ENCODE assay signal across 8 mouse cellular contexts in the genomic region with DNA sequence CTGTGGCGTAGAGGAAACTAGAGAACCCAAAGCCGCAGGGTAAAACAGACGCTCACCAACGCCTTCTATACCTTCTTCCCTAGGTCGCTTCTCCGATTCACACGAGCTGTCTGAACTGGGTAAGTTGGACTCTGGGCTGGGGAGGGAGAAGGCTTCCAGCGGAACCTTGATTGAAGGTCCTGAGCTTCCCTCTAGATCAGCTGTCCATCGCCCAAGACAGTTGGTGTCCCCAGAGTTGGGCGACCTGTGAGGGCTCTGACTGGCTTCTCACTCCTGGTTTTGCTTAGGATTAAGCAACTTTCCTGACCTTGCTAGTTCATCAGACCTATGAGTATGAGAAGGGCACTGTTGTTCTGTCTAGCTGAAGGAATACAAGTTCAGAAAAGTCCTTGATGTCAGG. TPM values are rescaled to one million over a fixed set of nuclear protein-coding genes. Genes with fewer than 3 reads are reported as not detected.
DNase-seq lines count a peak whose midpoint lies in the region; ATAC-seq and TF ChIP-seq lines count a peak whose summit lies in the region.

No protein-coding gene starts in this region.

- ATAC-seq in heart, embryonic 14.5 days (ENCODE audit: insufficient number of reproducible peaks, insufficient read depth, low FRiP score, low read depth) = no peak
- no peak; the same call in 1 of the 2 replicates for ATAC-seq in forebrain, embryonic 15.5 days (replicated peaks)
- no peak for ATAC-seq in frontal cortex, adult (ENCODE audit: low TSS enrichment)

- peaks cover 32% of the 10 kb centered on the region for H3K36me3 ChIP-seq in heart, embryonic 14.5 days (ENCODE audit: control insufficient read depth, insufficient read depth, low read length)
- H3K36me3 ChIP-seq in ES-E14 (ENCODE audit: control insufficient read depth, insufficient read depth, low read length, poor library complexity, severe bottlenecking) (peaks cover 8% of the 10 kb centered on the region; the same call in 1 of the 2 replicates), macrophage (ENCODE audit: inconsistent target) (peaks cover 33% of the 10 kb centered on the region)
- H3K36me3 ChIP-seq in forebrain, embryonic 15.5 days = peaks cover 18% of the 10 kb centered on the region

- H3K4me2 ChIP-seq in heart, embryonic 14.5 days (ENCODE audit: low read length) = peak overlapping the region; percentile 98
- H3K4me2 ChIP-seq in forebrain, embryonic 15.5 days (replicated peaks) = peak overlapping the region; percentile 90

- in situ Hi-C loops in ES-E14 (cut with MboI; ENCODE audit: low sequenced_read_pairs in 2 of 2, unreplicated experiment in 2 of 2) = no loop called here

- H3K9ac ChIP-seq in heart, embryonic 14.5 days (ENCODE audit: low read length) = peak overlapping the region; percentile 80
- H3K9ac ChIP-seq in ES-E14 (ENCODE audit: insufficient read depth, low read depth, low read length, poor library complexity, severe bottlenecking) = peak overlapping the region; percentile 79
- H3K9ac ChIP-seq in forebrain, embryonic 15.5 days (replicated peaks) = peak overlapping the region; percentile 67

- peaks cover 21% of the 10 kb centered on the region for H3K27me3 ChIP-seq in heart, embryonic 14.5 days (ENCODE audit: control insufficient read depth, insufficient read depth, low read length)
- no peaks in the 10 kb centered on the region for H3K27me3 ChIP-seq in forebrain, embryonic 15.5 days

- no peaks in the 10 kb centered on the region for H3K9me3 ChIP-seq in heart, embryonic 14.5 days (ENCODE audit: control insufficient read depth, low read length)
- H3K9me3 ChIP-seq in ES-E14 (ENCODE audit: control insufficient read depth, insufficient read depth, low read depth, low read length) = no peaks in the 10 kb centered on the region
- no peaks in the 10 kb centered on the region for H3K9me3 ChIP-seq in forebrain, embryonic 15.5 days

- no peak for DNase-seq in heart, adult 8-10 months (ENCODE audit: low spot score)
- no peak for DNase-seq in ES-E14 (ENCODE audit: low read depth, low spot score)
- no peak for DNase-seq in cerebellum, adult 11-12 months
- no peak for DNase-seq in left cerebral cortex, adult 8-10 months (ENCODE audit: low spot score in 2 of 2)

- H3K4me3 ChIP-seq in heart, embryonic 14.5 days (ENCODE audit: control insufficient read depth in 1 of 2, insufficient read depth in 1 of 2, low read depth in 1 of 2, low read length in 2 of 2) = peak overlapping the region; percentile 62 to 67
- H3K4me3 ChIP-seq in ES-E14 (ENCODE audit: insufficient read depth in 1 of 2, low read depth in 1 of 2, low read length in 2 of 2, poor library complexity in 1 of 2, severe bottlenecking in 1 of 2) = peak overlapping the region; percentile 82 to 88
- peak overlapping the region; percentile 76 for H3K4me3 ChIP-seq in forebrain, embryonic 15.5 days
- H3K4me3 ChIP-seq in macrophage (ENCODE audit: inconsistent target) = peak overlapping the region; percentile 97

- whole genome bisulfite sequencing in heart, embryonic 14.5 days = 5% methylated on average over 10 of the region's 10 CpGs
- 13% methylated on average over 10 of the region's 10 CpGs for WGBS in forebrain, embryonic 15.5 days
- under 1% methylated on average over 10 of the region's 10 CpGs for WGBS in macrophage (ENCODE audit: missing documents)

- peaks cover 11 to 16% of the 10 kb centered on the region in 2 experiments for H3K4me1 ChIP-seq in heart, embryonic 14.5 days (ENCODE audit: control insufficient read depth in 2 of 2, insufficient read depth in 2 of 2, low read length in 2 of 2)
- peaks cover 2 to 24% of the 10 kb centered on the region in 2 experiments; a peak in 3 of 4 replicates for H3K4me1 ChIP-seq in ES-E14 (ENCODE audit: control insufficient read depth in 2 of 2, insufficient read depth in 2 of 2, low read length in 2 of 2, poor library complexity in 1 of 2)
- H3K4me1 ChIP-seq in forebrain, embryonic 15.5 days = peaks cover 47% of the 10 kb centered on the region

- H3K79me2 ChIP-seq in macrophage (ENCODE audit: inconsistent target) = peaks cover 21% of the 10 kb centered on the region; the same call in 1 of the 2 replicates

- peak overlapping the region; percentile 26 to 73; a peak in 2 of 4 replicates for H3K27ac ChIP-seq in heart, embryonic 14.5 days (replicated peaks in 1 of 2; ENCODE audit: control insufficient read depth in 1 of 2, insufficient read depth in 1 of 2, low read depth in 2 of 2, low read length in 2 of 2)
- H3K27ac ChIP-seq in ES-E14 (ENCODE audit: insufficient read depth, low read depth, low read length, poor library complexity, severe bottlenecking) = no peak overlapping the region
- peak overlapping the region; percentile 86 for H3K27ac ChIP-seq in forebrain, embryonic 15.5 days (replicated peaks)
- H3K27ac ChIP-seq in macrophage = peak overlapping the region; percentile 67

TF ChIP-seq in ES-E14, 5 proteins besides CTCF, POLR2A, EP300 and RAD21:
- TF ChIP-seq HCFC1 (IDR thresholded peaks at IDR 0.05; ENCODE audit: borderline replicate concordance, insufficient read depth, low read length) = no peak
- TF ChIP-seq MAFK (IDR thresholded peaks at IDR 0.05; ENCODE audit: insufficient read depth, low read depth, low read length) = no peak
- no peak for TF ChIP-seq ZC3H11A (IDR thresholded peaks at IDR 0.05; ENCODE audit: borderline replicate concordance, low read depth, low read length)
- no peak for TF ChIP-seq CHD2 (IDR thresholded peaks at IDR 0.05; ENCODE audit: low read depth, low read length)
- no peak for TF ChIP-seq ZNF384 (IDR thresholded peaks at IDR 0.05; ENCODE audit: low read depth, low read length)

RNA-seq across cellular contexts. Expression of gene Large2, which starts 1.1 kb away (rescaled TPM):
- polyA plus RNA-seq in heart, embryonic 14.5 days (2014; fragmentation: Nextera tagmentation; extraction: Ambion mirVana) = 0.73 and 1.2 TPM in 2 replicates
- under 1 TPM in 1 of 4 experiments, not detected in 3; 0.75 TPM for total RNA-seq in heart, adult 8-10 months (2022)
- total RNA-seq in ES-E14 (2012; rRNA removed) = 10.3 and 17.5 TPM in 2 replicates
- polyA plus RNA-seq in forebrain, embryonic 15.5 days (2015; fragmentation: Nextera tagmentation; extraction: Ambion mirVana) = 1.5 and 2.6 TPM in 2 replicates
- not detected for total RNA-seq in macrophage (2018; cell fraction: chromatin; rRNA removed)
- not detected for total RNA-seq in macrophage (2018; cell fraction: cytosol; rRNA removed)
- total RNA-seq in macrophage (2018; cell fraction: nucleus; rRNA removed) = not detected
- polyA plus RNA-seq in macrophage (2018) = not detected in 3 replicates
- total RNA-seq in left cerebral cortex, adult 8-10 months (2022) = 1 to 10 TPM in 2 of 4 experiments, under 1 TPM in 2; 0.50 to 1.5 (median 0.85) TPM

RNA-seq across cellular contexts. Expression of gene Pex16, which starts 1.3 kb away (rescaled TPM):
- 15.3 and 19.7 TPM in 2 replicates for polyA plus RNA-seq in heart, embryonic 14.5 days (2014; fragmentation: Nextera tagmentation; extraction: Ambion mirVana)
- total RNA-seq in heart, adult 8-10 months (2022) = 10 to 100 TPM; 22.2 to 28.5 (median 25.3) TPM
- total RNA-seq in ES-E14 (2012; rRNA removed) = 21.1 and 30.0 TPM in 2 replicates
- polyA plus RNA-seq in forebrain, embryonic 15.5 days (2015; fragmentation: Nextera tagmentation; extraction: Ambion mirVana) = 36.8 and 41.2 TPM in 2 replicates
- total RNA-seq in macrophage (2018; cell fraction: chromatin; rRNA removed) = 10 to 100 TPM; 13.2 to 66.6 (median 39.2) TPM
- 10 to 100 TPM; 10.3 to 36.5 (median 19.9) TPM for total RNA-seq in macrophage (2018; cell fraction: cytosol; rRNA removed)
- 10 to 100 TPM; 13.0 to 44.1 (median 26.0) TPM for total RNA-seq in macrophage (2018; cell fraction: nucleus; rRNA removed)
- 5.9 to 14.5 TPM (median 11.3 TPM) in 3 replicates for polyA plus RNA-seq in macrophage (2018)
- total RNA-seq in left cerebral cortex, adult 8-10 months (2022) = 10 to 100 TPM; 31.7 to 33.7 (median 32.7) TPM

RNA-seq across cellular contexts. Expression of gene 1700029I15Rik, which starts 6.5 kb away (rescaled TPM):
- 0.44 and 1.5 TPM in 2 replicates for polyA plus RNA-seq in heart, embryonic 14.5 days (2014; fragmentation: Nextera tagmentation; extraction: Ambion mirVana)
- 1 to 10 TPM in 2 of 4 experiments, under 1 TPM in 2; 0.26 to 1.5 (median 0.86) TPM for total RNA-seq in heart, adult 8-10 months (2022)
- total RNA-seq in ES-E14 (2012; rRNA removed) = 1.3 and 1.6 TPM in 2 replicates
- 6.8 and 10.6 TPM in 2 replicates for polyA plus RNA-seq in forebrain, embryonic 15.5 days (2015; fragmentation: Nextera tagmentation; extraction: Ambion mirVana)
- 10 to 100 TPM in 21 of 26 experiments, 1 to 10 TPM in 5; 6.5 to 27.0 (median 13.9) TPM for total RNA-seq in macrophage (2018; cell fraction: chromatin; rRNA removed)
- 1 to 10 TPM in 9 of 26 experiments, under 1 TPM in 17; 0.24 to 2.5 (median 0.62) TPM for total RNA-seq in macrophage (2018; cell fraction: cytosol; rRNA removed)
- 10 to 100 TPM in 8 of 26 experiments, 1 to 10 TPM in 18; 3.4 to 13.4 (median 7.7) TPM for total RNA-seq in macrophage (2018; cell fraction: nucleus; rRNA removed)
- polyA plus RNA-seq in macrophage (2018) = 0.50 to 0.61 TPM (median 0.60 TPM) in 3 replicates
- 1 to 10 TPM; 2.1 to 4.8 (median 3.4) TPM for total RNA-seq in left cerebral cortex, adult 8-10 months (2022)

RNA-seq across cellular contexts. Expression of gene Mapk8ip1, which starts 25.3 kb away (rescaled TPM):
- polyA plus RNA-seq in heart, embryonic 14.5 days (2014; fragmentation: Nextera tagmentation; extraction: Ambion mirVana) = 1.9 and 2.9 TPM in 2 replicates
- total RNA-seq in heart, adult 8-10 months (2022) = 1 to 10 TPM; 3.4 to 4.6 (median 3.9) TPM
- total RNA-seq in ES-E14 (2012; rRNA removed) = 10.1 and 11.6 TPM in 2 replicates
- 119 and 120 TPM in 2 replicates for polyA plus RNA-seq in forebrain, embryonic 15.5 days (2015; fragmentation: Nextera tagmentation; extraction: Ambion mirVana)
- 1 to 10 TPM in 1 of 26 experiments, under 1 TPM in 4, not detected in 21; 0.25 to 1.6 (median 0.50) TPM for total RNA-seq in macrophage (2018; cell fraction: chromatin; rRNA removed)
- total RNA-seq in macrophage (2018; cell fraction: cytosol; rRNA removed) = under 1 TPM in 25 of 26 experiments, not detected in 1; 0.10 to 0.27 (median 0.15) TPM
- total RNA-seq in macrophage (2018; cell fraction: nucleus; rRNA removed) = under 1 TPM in 3 of 26 experiments, not detected in 23; 0.24 to 0.75 (median 0.33) TPM
- 0.09 to 0.12 TPM in 2 of 3 replicates, not detected in the other for polyA plus RNA-seq in macrophage (2018)
- total RNA-seq in left cerebral cortex, adult 8-10 months (2022) = 100 to 1,000 TPM; 328 to 363 (median 345) TPM

RNA-seq across cellular contexts. Expression of gene Cry2, which starts 58.1 kb away (rescaled TPM):
- polyA plus RNA-seq in heart, embryonic 14.5 days (2014; fragmentation: Nextera tagmentation; extraction: Ambion mirVana) = 15.6 and 17.8 TPM in 2 replicates
- total RNA-seq in heart, adult 8-10 months (2022) = 10 to 100 TPM; 22.6 to 35.6 (median 32.8) TPM
- 11.7 and 19.3 TPM in 2 replicates for total RNA-seq in ES-E14 (2012; rRNA removed)
- polyA plus RNA-seq in forebrain, embryonic 15.5 days (2015; fragmentation: Nextera tagmentation; extraction: Ambion mirVana) = 37.0 and 37.2 TPM in 2 replicates
- 10 to 100 TPM in 23 of 26 experiments, 1 to 10 TPM in 3; 8.8 to 28.9 (median 20.4) TPM for total RNA-seq in macrophage (2018; cell fraction: chromatin; rRNA removed)
- total RNA-seq in macrophage (2018; cell fraction: cytosol; rRNA removed) = 1 to 10 TPM; 1.6 to 4.4 (median 3.1) TPM
- 10 to 100 TPM in 16 of 26 experiments, 1 to 10 TPM in 10; 5.3 to 24.1 (median 10.9) TPM for total RNA-seq in macrophage (2018; cell fraction: nucleus; rRNA removed)
- polyA plus RNA-seq in macrophage (2018) = 2.4 to 3.5 TPM (median 3.0 TPM) in 3 replicates
- 100 to 1,000 TPM; 121 to 130 (median 128) TPM for total RNA-seq in left cerebral cortex, adult 8-10 months (2022)
